In the genomic region with DNA sequence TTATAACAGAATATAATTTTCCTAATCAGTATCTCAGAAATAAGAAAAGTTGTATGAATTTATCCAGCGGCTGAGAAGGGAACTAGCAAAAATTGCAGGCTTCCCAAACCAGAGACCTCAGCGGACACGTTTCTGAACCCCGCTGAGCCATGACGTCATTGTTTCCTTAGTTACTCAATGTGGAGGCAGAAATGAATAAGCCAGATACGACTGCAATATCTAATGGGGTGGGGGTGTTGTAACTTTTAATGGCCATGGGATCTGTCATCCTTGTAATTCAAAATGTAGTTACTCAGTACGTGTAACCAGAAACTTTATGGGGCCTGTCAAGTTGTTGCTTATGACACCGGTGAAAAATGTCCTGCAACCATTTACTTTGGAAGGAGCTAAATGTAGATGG, we compare ENCODE assay signal across 20 mouse cellular contexts. TPM values are rescaled to one million over a fixed set of nuclear protein-coding genes. Genes with fewer than 3 reads are reported as not detected.
DNase-seq lines count a peak whose midpoint lies in the region; ATAC-seq and TF ChIP-seq lines count a peak whose summit lies in the region.
"Had no signal": no experiment of that assay in that cellular context is flagged by ENCODE, and none has a peak within 500 bp of the region (broad histone marks: within the 10 kb centered on the region; RNA-seq: fewer than 3 reads in every experiment).

No protein-coding gene starts in this region.

- peak; percentile 39; the same call in 1 of the 2 replicates for TF ChIP-seq EP300 in CH12.LX (IDR thresholded peaks at IDR 0.05; ENCODE audit: low read length)
- no peak for TF ChIP-seq EP300 in heart, adult 2 months (IDR thresholded peaks at IDR 0.05; ENCODE audit: insufficient read depth, low read depth, low read length)

- intact Hi-C loops in heart, adult 2 months (cut with DNase I) = no loop called here

- ATAC-seq in kidney, embryonic 16.5 days (ENCODE audit: low FRiP score, low TSS enrichment) = peak; percentile 76
- ATAC-seq: activated CD4-positive, CD25-positive, alpha-beta regulatory T cell, adult 4 months; CD4-positive, CD25-positive, alpha-beta regulatory T cell, adult 4 months; forebrain, embryonic 13.5 days; forebrain, postnatal 0 days had no signal

- peaks cover 6% of the 10 kb centered on the region; the same call in 1 of the 2 replicates for H3K4me1 ChIP-seq in kidney, embryonic 16.5 days (ENCODE audit: insufficient read depth, low read length)
- peaks cover 2 to 5% of the 10 kb centered on the region in 2 experiments; a peak in 2 of 4 replicates for H3K4me1 ChIP-seq in CH12.LX (ENCODE audit: control insufficient read depth in 1 of 2, insufficient read depth in 2 of 2)
- no peaks in the 10 kb centered on the region for H3K4me1 ChIP-seq in heart, adult 2 months (ENCODE audit: control insufficient read depth, insufficient read depth, low read length)
- H3K4me1 ChIP-seq: forebrain, embryonic 13.5 days; heart, embryonic 13.5 days; hindbrain, embryonic 15.5 days had no signal

- no peak for TF ChIP-seq RAD21 in CH12.LX (IDR thresholded peaks at IDR 0.05; ENCODE audit: low read depth, low read length)

- 51% methylated on average over 8 of the region's 8 CpGs for WGBS in kidney, embryonic 16.5 days
- 26% methylated on average over 8 of the region's 8 CpGs for WGBS in large intestine, adult 2 months
- 80% methylated on average over 8 of the region's 8 CpGs for WGBS in heart, adult 2 months

- peak overlapping the region; percentile 90 for H3K27ac ChIP-seq in kidney, embryonic 16.5 days (ENCODE audit: low read length)
- no peak overlapping the region for H3K27ac ChIP-seq in CH12.LX (ENCODE audit: insufficient read depth, low read depth)
- no peak overlapping the region for H3K27ac ChIP-seq in heart, adult 2 months
- H3K27ac ChIP-seq: forebrain, embryonic 13.5 days; heart, embryonic 13.5 days; hindbrain, embryonic 15.5 days had no signal

- dilution Hi-C loops in CH12.LX (cut with MboI; ENCODE audit: extremely low pct_ligation_motif_present, extremely low pct_unique_long_range_greater_than_20kb, low sequenced_read_pairs) = no loop called here

- no peak overlapping the region for H3K4me3 ChIP-seq in kidney, embryonic 16.5 days (ENCODE audit: low read length)
- H3K4me3 ChIP-seq in CH12.LX (replicated peaks in 1 of 3; ENCODE audit: low read depth in 2 of 3, low read length in 2 of 3, poor library complexity in 1 of 3) = no peak overlapping the region
- no peak overlapping the region for H3K4me3 ChIP-seq in heart, adult 2 months
- H3K4me3 ChIP-seq: forebrain, embryonic 13.5 days; heart, embryonic 13.5 days; hindbrain, embryonic 15.5 days had no signal

- H3K79me2 ChIP-seq in CH12.LX (replicated peaks; ENCODE audit: control insufficient read depth, extremely low read depth, insufficient read depth, poor library complexity, severe bottlenecking) = no peaks in the 10 kb centered on the region
- H3K79me2 ChIP-seq in heart, adult 2 months (replicated peaks; ENCODE audit: control insufficient read depth, insufficient read depth, low read length) = no peaks in the 10 kb centered on the region

- no peaks in the 10 kb centered on the region for H3K36me3 ChIP-seq in kidney, embryonic 16.5 days (ENCODE audit: insufficient read depth, low read length)
- H3K36me3 ChIP-seq in CH12.LX (replicated peaks in 1 of 2; ENCODE audit: control insufficient read depth in 1 of 2, insufficient read depth in 1 of 2, low read length in 1 of 2) = no peaks in the 10 kb centered on the region
- no peaks in the 10 kb centered on the region for H3K36me3 ChIP-seq in heart, adult 2 months (ENCODE audit: control insufficient read depth, insufficient read depth, low read length)
- H3K36me3 ChIP-seq: heart, embryonic 13.5 days; hindbrain, embryonic 15.5 days had no signal

- TF ChIP-seq POLR2A in CH12.LX (IDR thresholded peaks at IDR 0.05; ENCODE audit: low read depth, low read length) = no peak
- TF ChIP-seq POLR2A in heart, adult 2 months (IDR thresholded peaks at IDR 0.05; ENCODE audit: insufficient read depth, low read depth, low read length) = no peak

- no peaks in the 10 kb centered on the region for H3K27me3 ChIP-seq in kidney, embryonic 16.5 days (ENCODE audit: insufficient read depth, low read length)
- H3K27me3 ChIP-seq in CH12.LX (replicated peaks) = no peaks in the 10 kb centered on the region
- no peaks in the 10 kb centered on the region for H3K27me3 ChIP-seq in heart, adult 2 months (ENCODE audit: control insufficient read depth, insufficient read depth, low read length)
- H3K27me3 ChIP-seq: forebrain, embryonic 13.5 days; heart, embryonic 13.5 days; hindbrain, embryonic 15.5 days had no signal

- DNase-seq in kidney, postnatal 14 days = no peak
- peak; percentile 63 for DNase-seq in 416B (ENCODE audit: low read depth)
- peak; percentile 17 for DNase-seq in CH12.LX (ENCODE audit: extremely low read depth)
- peak; percentile 73 for DNase-seq in large intestine, adult 2 months (ENCODE audit: low read depth, low spot score)
- DNase-seq in embryo, embryonic 10.5 days (ENCODE audit: low spot score) = no peak
- DNase-seq in heart, adult 2 months = no peak
- DNase-seq: adrenal gland, postnatal 14 days; B cell, adult 2 months; cerebellum, adult 11-12 months; cerebellum, adult 9-10 months; cerebellum, postnatal 25 days; forebrain, postnatal 0 days; gastrocnemius, postnatal 14 days; heart, postnatal 36 days had no signal

- in situ Hi-C loops in CH12.LX (cut with MboI; ENCODE audit: low pct_ligation_motif_present, low pct_unique_long_range_greater_than_20kb, low sequenced_read_pairs) = no loop called here

- no peak overlapping the region for H3K4me2 ChIP-seq in kidney, embryonic 16.5 days (replicated peaks; ENCODE audit: low read depth, low read length)
- H3K4me2 ChIP-seq in CH12.LX (ENCODE audit: insufficient read depth, low read depth, poor library complexity, severe bottlenecking) = no peak overlapping the region
- H3K4me2 ChIP-seq: forebrain, embryonic 13.5 days; heart, embryonic 13.5 days; hindbrain, embryonic 15.5 days had no signal

- no peak for TF ChIP-seq CTCF in CH12.LX (conservative IDR thresholded peaks at IDR 0.05 in 1 of 2, IDR thresholded peaks at IDR 0.05 in 1 of 2; ENCODE audit: low read depth in 2 of 2, low read length in 2 of 2)
- no peak for TF ChIP-seq CTCF in heart, adult 2 months (IDR thresholded peaks at IDR 0.05)

- H3K9me3 ChIP-seq in kidney, embryonic 16.5 days (ENCODE audit: low read length) = peaks cover 14% of the 10 kb centered on the region; the same call in 1 of the 2 replicates
- H3K9me3 ChIP-seq in CH12.LX (replicated peaks; ENCODE audit: low read length) = peaks cover 3% of the 10 kb centered on the region
- H3K9me3 ChIP-seq: forebrain, embryonic 13.5 days; hindbrain, embryonic 15.5 days had no signal

- no peak overlapping the region for H3K9ac ChIP-seq in kidney, embryonic 16.5 days (replicated peaks; ENCODE audit: low read length)
- H3K9ac ChIP-seq in CH12.LX (ENCODE audit: insufficient read depth, low read depth) = no peak overlapping the region
- no peak overlapping the region for H3K9ac ChIP-seq in heart, adult 2 months (ENCODE audit: low read depth, low read length)
- H3K9ac ChIP-seq: forebrain, embryonic 13.5 days; forebrain, postnatal 0 days; heart, embryonic 13.5 days; hindbrain, embryonic 15.5 days had no signal

TF ChIP-seq in CH12.LX, 34 proteins besides CTCF, POLR2A, EP300 and RAD21:
- TF ChIP-seq MEF2A (IDR thresholded peaks at IDR 0.05; ENCODE audit: borderline replicate concordance, low read depth, low read length) (no peak), HCFC1 (IDR thresholded peaks at IDR 0.05; ENCODE audit: low read depth, low read length) (no peak), MAZ (IDR thresholded peaks at IDR 0.05; ENCODE audit: low read depth, low read length) (no peak), ZNF384 (IDR thresholded peaks at IDR 0.05; ENCODE audit: low read depth, low read length) (no peak), ETS1 (conservative IDR thresholded peaks at IDR 0.05; ENCODE audit: low read depth, low read length) (peak; percentile 26; the same call in 1 of the 2 replicates), CHD2 (IDR thresholded peaks at IDR 0.05; ENCODE audit: low read length) (no peak), JUND (conservative IDR thresholded peaks at IDR 0.05; ENCODE audit: low read depth, low read length) (peak; percentile 72), ELF1 (IDR thresholded peaks at IDR 0.05; ENCODE audit: low read depth, low read length) (no peak), MXI1 (IDR thresholded peaks at IDR 0.05; ENCODE audit: low read depth, low read length) (no peak), TBP (conservative IDR thresholded peaks at IDR 0.05; ENCODE audit: low read depth, low read length) (no peak), E2F4 (IDR thresholded peaks at IDR 0.05; ENCODE audit: insufficient replicate concordance, low read depth, low read length) (no peak), MYC (IDR thresholded peaks at IDR 0.05; ENCODE audit: low read depth, low read length) (no peak), USF2 (conservative IDR thresholded peaks at IDR 0.05; ENCODE audit: low read depth, low read length) (no peak), JUN (IDR thresholded peaks at IDR 0.05; ENCODE audit: insufficient read depth, low read depth, low read length) (peak; percentile 77), MAX (IDR thresholded peaks at IDR 0.05; ENCODE audit: low read length) (no peak), RCOR1 (conservative IDR thresholded peaks at IDR 0.05; ENCODE audit: low read depth, low read length) (no peak), BHLHE40 (IDR thresholded peaks at IDR 0.05; ENCODE audit: low read depth, low read length) (peak; percentile 39), UBTF (IDR thresholded peaks at IDR 0.05; ENCODE audit: low read depth, low read length) (no peak), ZMIZ1 (IDR thresholded peaks at IDR 0.05; ENCODE audit: low read depth, low read length) (no peak), NRF1 (IDR thresholded peaks at IDR 0.05; ENCODE audit: low read depth, low read length) (no peak), IRF4 (IDR thresholded peaks at IDR 0.05; ENCODE audit: low read depth, low read length) (peak; percentile 64), CHD1 (IDR thresholded peaks at IDR 0.05; ENCODE audit: low read depth, low read length) (no peak)
TF ChIP-seq in CH12.LX: peak in this region for 5.

RNA-seq across cellular contexts. Expression of gene Smim15, which starts 31.1 kb away (rescaled TPM):
- polyA plus RNA-seq in kidney, embryonic 16.5 days (2015; fragmentation: Nextera tagmentation; extraction: Ambion mirVana) = 80.5 and 84.7 TPM in 2 replicates
- 32.8 and 38.6 TPM in 2 replicates for total RNA-seq in CH12.LX (2012; rRNA removed)
- 114 and 133 TPM in 2 replicates for total RNA-seq in CH12.LX (2014; rRNA removed)
- polyA plus RNA-seq in CH12.LX (2012; ENCODE audit: insufficient read length, low read depth) = 62.8 and 69.2 TPM in 2 replicates
- 12.1 and 12.4 TPM in 2 replicates for polyA plus RNA-seq in large intestine, adult 2 months (2012; rRNA removed)
- total RNA-seq in heart, adult 2 months (2021) = 10 to 100 TPM; 21.5 to 21.8 TPM
- polyA plus RNA-seq in heart, adult 2 months (2012; rRNA removed) = 6.7 and 13.5 TPM in 2 replicates

Comparison
In these comparisons a context has a peak if more than half of its experiments do, and no peak if none do; other contexts are left out.
1. DNase-seq: peak in 416B (single experiment), CH12.LX (single experiment) and large intestine, adult 2 months (single experiment); none in kidney, postnatal 14 days (single experiment), embryo, embryonic 10.5 days (single experiment) and heart, adult 2 months (0 of 2).